Mouse (Mus musculus) heart, postnatal 10 days (tissue): ENCODE data around the gene Adprhl1. TPM values are rescaled to one million over a fixed set of nuclear protein-coding genes. Genes with fewer than 3 reads are reported as not detected.
A peak's percentile ranks its signal among the peaks of the same experiment; 100 is the strongest.

Source experiments
- DNase-seq, 2 experiments: peaks; one replicate each; pipeline ENCODE4 v3.0.0; 2021
- intact Hi-C: fragments of 180-260 bp; cut with DNase I; formaldehyde crosslinking; loops from one replicate; pipeline ENCODE4 v1.15.1; 2025
- total RNA-seq, 2 experiments: library from RNA; stranded (reverse); gene quantifications; 2 replicates each; pipeline ENCODE4 v1.2.3; 2021

Adprhl1 gene
- total RNA-seq, 2 experiments from 2014 or later: 418 to 470 TPM

DNA sequence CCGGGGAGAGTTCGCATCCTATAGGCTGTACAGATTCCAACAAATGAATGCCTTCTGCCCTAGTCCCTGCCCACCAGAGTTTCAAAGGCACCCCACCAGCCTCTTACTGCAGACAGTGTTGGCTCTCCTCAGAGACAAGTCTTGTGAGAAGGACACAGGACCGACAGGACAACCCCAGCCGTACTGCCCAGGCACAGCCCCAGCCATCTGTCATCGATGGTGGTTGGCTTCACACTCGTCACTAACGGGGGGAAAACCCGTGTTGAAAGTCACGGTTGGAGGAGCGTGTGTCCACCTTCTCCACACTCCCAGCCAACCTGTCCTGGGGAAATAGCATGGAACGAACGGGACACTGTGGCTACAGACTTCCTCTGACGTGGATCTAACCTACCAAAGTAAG, 19.2 kb downstream of the Adprhl1 start:
- DNase-seq: no peak
- intact Hi-C loops: no loop called here

DNA sequence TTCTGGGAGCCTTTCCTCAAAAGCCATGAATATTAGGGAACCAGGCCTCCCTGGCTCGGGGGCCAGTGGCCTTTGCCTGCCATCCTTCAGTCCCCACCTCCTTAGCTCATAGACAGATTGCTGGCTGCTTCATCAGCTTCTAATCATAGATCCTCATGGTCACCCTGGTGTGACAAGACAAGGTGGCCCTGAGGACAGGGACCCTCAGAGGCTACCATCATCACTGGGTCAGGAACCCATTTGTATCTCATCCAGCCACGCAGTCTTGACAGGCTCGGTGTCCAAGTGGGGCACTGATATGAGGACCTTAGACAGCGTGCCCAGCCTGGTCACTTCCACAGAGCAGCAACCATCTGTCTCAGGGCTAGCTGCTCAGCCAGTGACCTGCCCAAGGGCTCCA, 23.5 kb downstream of the Adprhl1 start:
- DNase-seq: no peak
- intact Hi-C loops: no loop called here

DNA sequence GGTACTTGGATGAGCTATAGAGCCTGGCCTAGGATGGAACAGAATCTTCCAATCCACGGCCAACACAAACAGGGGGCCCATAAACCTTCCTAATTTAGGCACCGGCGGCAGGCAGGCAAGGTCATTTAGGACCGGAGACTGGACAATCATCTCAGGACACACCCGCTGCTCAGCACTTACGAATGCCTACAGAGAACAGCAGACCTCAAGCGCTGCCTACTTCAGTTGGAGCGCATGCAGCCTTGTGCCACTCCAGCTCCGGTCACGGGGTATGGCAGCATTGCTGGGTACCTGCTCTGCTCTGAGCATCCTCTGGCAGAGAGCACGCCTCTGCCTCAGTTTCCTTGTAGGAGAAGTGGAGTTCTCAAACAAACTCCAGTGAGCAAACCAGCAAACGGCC, 24.2 kb downstream of the Adprhl1 start:
- intact Hi-C loops: no loop called here
- no peak for DNase-seq

DNA sequence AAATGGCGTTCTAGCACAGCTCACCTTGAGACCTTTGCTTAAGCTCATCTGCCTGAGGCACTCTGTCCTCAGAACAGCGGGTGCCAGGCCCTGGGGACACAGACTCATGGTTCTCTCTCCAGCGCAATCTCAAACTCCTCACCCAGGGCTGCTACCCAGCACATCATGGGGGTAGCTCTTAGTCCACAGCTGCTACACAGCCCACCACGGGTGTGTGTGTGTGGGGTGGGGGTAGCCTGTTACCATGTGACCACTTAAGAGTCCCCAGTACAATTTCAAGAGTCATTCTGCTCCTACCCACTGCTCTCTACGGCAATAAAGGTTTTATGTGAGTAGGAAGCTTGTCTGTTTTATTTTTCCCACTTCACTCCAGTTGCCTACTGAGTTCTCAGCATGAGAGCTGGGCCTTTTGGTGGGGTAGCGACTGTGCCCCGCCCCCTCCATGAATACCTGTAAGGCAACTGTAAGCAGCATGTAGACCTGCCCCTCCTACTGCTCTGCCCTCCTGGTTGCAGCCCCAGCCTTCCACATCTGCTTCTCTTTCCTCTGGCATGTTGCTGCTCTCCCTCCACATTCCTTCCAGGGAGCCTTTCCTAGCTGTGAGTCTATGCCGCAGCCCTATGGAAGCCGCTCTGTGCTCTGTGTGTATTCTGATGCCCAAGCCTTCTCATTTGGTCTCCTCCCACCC, 24.9 kb downstream of the Adprhl1 start:
- intact Hi-C loops: no loop called here
- no peak for DNase-seq

DNA sequence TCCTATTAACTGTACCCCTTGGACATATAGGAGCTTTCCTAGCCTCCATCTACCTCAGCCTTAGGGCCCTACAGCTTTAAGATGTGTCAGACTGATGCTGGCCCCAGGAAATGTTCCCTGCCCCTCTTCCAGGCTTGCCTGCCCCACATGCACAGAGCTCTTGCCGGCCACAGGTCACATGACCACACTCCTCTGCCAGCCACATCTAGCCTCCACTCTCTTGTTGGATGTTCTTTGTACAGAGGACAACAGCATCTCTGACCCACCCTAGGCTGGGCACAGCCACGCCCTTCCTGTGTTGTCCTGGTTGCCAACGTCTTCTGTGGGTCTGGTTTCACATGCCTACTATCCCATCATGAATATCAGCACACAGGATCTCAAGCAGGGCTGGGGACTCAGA, 26.8 kb downstream of the Adprhl1 start:
- no peak for DNase-seq
- intact Hi-C loops: no loop called here

DNA sequence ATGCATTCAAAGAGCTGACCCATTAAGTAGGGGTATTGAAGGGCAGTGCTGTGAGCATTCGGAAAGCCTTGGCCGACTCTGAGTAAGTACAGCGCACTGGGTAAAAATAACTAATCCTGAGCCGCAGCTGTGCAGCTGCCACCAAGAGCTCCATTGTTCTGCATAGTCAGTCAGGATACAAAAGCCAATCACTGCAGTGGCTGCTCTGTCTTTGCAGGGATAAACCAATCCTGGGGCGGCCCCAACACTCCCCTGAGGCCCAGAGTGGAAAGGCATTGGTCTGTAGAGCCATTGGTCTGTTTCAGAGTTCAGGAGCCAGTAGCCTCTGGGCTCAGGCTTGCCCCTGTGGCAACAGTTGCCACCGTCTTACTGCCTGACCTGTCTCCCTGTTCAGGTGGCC, 27.7 kb downstream of the Adprhl1 start:
- DNase-seq: peak in 1 of 2 experiments; percentile 53
- intact Hi-C loops: no loop called here

DNA sequence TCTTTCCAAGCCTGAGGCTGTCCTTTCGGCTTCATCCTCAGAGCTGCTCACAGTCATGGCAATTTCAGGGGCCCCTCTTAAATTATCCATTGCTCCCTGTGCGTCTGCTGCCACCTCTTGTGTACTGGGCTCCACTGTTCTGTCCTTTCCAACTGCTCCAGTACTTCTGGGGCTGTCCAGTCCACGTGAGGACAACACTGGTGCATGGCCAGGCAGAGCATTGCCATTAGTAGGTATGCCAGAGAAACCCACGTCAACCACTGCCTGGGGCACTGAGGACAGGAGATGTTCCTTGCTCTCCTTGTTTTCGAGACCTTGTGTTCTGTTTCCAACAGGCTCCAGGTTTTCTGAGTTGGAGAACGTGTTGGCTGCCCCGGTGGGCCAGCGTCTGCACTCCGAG, 29.5 kb downstream of the Adprhl1 start:
- no peak for DNase-seq
- intact Hi-C loops: no loop called here

DNA sequence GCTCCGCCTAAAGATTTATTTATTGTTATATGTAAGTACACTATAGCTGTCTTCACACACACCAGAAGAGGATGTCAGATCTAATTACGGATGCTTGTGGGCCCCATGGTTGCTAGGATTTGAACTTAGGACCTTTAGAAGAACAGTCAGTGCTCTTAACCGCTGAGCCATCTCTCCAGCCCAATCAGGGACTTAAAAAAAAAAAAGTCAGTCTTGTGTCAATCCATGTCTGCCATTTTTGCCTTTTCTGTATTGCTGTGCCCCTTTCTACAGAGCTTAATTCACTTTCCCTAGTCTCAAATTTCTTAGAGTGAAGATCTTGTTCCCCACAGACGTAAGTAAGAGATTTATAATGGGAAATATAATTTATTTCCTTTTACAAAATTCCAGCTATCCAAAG, 35.5 kb downstream of the Adprhl1 start:
- no peak for DNase-seq
- intact Hi-C loops: no loop called here

DNA sequence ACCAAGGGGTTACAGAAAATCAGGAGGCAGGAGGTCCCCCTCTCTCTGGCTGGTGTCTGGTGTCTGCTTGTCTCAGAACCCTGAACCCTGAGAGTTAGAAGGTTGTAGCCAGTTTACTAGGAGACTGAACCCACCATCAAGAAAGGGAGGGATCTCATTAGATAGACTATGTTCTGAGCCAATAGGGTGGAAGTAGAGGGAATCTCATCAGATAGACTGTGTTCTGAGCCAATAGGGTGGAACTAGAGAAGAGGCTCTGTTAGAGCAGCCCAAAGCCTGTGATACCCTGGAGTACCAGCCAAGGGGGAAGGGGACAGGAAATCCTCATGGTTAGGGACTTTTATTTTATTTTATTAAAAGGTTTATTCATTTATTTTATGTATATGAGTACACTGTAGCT, 36.0 kb downstream of the Adprhl1 start:
- intact Hi-C loops: no loop called here
- no peak for DNase-seq

DNA sequence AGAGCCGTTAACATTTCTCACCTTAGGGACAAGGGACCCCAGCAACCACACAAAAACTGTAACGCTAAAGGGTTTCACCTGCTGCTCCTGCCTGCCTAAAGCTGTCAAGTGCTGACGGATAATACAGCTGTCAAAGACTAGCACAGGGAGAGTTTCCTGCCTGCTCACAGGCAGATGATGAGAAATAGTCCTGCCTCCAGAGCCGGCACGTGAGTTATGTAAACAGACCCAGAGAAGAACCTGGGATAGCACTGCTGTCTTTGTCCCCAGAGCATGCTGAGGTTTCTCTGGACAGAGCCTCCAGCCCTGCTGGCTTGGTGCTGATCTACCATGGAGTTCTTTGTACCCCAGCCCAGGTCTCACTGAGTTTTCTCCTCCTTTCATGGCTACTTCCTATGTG, 36.9 kb downstream of the Adprhl1 start:
- intact Hi-C loops: no loop called here

DNA sequence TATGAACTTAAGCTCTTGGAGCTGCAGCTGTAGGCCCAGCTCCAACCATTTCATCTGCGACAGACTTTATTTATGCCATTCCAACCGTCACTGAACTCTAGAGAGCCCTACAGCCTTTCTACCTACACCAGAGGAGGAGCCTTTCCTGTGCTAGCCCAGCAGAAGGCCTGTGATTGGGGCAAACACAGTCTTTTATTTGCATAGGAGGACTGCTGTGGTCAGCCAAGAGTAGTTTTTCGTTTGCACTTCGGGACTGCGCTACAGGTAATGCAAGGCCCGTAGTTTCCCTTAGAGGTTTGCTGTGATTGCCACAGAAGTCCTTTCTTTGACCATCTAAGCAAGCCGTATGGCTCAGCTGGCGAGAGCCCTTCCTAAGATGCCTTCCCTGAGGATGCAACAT, 37.6 kb downstream of the Adprhl1 start:
- no peak for DNase-seq
- intact Hi-C loops: no loop called here

More for the DNA sequence above, 36.9 kb downstream of the Adprhl1 start:
- DNase-seq: no peak

DNA sequence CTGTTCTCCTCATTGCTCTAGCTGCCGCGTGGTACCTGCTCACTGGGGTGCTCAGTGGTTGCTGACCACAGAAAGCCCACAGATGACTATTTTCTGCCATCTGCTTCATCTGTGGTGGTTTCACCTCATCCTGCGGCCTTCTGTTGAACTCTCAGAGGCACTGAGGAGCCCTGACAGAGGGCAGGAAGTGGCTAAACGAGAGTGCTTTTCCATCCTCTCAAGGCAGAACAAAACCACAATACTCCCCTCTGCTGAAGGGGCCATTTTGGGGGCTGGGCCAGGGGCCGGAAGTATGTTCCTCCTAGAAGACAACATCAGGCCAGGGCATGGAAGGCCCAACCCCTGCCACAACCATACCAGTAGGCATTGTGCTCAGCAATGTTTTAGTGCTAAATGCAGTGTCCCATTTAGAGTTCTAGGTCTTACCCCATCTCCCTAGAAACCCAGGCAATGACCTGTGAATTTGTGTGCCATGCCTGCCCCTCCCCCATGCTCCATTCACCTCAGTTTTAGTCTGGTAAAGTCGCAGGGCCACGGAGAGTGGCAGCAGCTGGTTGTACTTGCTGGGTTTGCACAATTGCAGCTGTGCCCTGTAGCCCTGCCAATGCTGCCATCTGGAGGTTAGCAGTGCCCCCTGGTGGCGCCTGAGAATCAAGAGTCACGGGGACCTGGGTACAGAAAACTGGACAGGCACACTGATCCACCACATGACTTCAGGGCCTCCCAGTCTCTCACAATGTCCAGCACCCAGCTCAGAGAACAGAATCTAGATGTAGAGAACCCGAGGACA, 40.3 kb downstream of the Adprhl1 start:
- DNase-seq: peak; percentile 91 to 94
- intact Hi-C loops: loop anchor here (2.0 kb wide), 1 partner anchor 235 kb away; no protein-coding TSS in a partner anchor

DNA sequence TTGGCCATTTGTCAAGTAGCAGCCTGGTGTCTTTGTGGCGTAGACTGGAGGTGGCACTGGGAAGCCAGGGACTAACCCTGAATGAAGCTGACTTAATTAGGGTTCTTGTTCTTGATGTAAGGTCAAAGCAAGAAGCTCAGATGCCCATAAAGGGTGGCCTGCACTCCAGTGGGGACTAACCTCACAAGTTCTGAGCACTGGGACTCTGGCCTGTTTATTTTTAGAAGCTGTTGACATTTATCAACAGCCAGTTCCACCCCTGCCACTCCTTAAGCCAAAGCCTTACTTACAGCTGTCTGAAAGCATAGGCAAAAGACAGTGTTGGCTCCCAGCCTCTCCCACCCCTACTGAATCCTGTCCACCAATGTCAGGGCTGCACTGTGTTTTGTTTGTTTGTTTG, 44.2 kb downstream of the Adprhl1 start:
- intact Hi-C loops: no loop called here
- peak; percentile 68 to 74 for DNase-seq

DNA sequence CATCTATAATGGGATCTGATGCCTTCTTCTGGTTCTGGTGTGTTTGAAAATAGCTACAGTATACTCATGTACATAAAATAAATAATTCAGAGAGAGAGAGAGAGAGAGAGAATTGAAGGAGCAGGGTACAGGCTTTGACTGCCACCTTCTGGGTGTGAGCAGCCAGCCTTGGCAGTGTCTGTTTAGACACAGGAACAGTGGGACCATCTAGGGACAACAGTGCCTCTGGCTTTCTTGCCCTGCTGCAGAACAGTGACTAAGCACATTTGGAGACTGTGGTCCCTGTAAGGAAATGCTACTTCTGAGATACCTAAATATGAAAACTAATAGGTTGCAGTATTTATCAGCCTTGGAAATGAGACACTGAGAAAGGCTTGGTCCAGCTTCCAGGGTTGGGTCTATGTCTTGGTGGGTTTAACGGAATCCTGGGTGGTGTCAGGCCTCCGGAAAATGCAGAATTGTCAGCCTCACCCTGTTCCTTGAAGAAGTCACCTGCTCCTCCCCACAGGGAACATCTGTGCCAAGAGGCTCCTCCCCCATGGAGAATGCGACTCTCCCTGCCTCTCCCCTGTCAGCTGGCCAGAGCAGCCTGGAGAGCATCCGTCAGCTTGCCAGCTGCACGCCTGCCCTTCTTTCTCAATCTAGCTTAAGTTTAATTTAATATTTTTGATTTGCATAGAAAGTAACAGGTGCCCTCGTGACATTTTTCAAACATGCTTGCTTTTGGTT, 45.2 kb downstream of the Adprhl1 start:
- peak; percentile 75 to 77 for DNase-seq
- intact Hi-C loops: no loop called here

DNA sequence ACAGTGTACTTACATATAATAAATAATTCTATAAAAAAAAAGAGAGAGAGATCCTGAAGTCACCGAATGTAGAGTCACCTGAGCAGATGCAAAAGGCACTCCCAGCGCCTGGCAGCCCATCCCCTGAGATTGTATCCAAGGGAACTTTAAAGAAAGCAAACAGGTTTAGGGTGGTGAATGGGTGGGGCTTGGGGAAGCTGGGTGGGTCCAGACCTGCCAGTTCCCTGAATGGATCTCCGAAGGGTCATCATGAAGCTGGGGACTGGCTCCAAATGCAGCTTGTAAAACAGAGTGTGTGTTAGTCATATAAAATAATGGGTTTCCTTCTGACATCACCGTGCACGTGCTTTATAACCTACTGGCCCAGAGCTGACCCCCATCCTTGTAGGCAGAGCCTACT, 47.7 kb downstream of the Adprhl1 start:
- intact Hi-C loops: no loop called here
- no peak for DNase-seq

DNA sequence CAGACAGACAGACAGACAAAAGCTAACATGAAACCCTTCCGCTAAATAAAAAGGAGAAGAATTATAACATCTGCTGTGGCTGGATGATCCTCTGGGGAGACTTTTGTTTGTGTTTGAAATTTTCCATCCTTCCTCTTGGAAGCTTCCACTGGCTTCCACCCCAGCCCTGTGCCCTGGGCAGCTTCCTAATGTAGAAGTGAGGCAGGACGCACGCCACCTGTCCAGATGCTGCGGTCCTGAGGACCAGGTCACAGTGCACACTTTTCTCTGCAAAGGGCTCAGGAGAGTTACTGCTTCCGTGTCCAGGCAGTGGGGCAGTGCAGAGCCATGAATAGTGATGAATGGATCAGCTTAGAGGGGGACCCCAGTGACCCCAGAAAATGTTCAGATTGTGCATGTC, 48.7 kb downstream of the Adprhl1 start:
- intact Hi-C loops: no loop called here

DNA sequence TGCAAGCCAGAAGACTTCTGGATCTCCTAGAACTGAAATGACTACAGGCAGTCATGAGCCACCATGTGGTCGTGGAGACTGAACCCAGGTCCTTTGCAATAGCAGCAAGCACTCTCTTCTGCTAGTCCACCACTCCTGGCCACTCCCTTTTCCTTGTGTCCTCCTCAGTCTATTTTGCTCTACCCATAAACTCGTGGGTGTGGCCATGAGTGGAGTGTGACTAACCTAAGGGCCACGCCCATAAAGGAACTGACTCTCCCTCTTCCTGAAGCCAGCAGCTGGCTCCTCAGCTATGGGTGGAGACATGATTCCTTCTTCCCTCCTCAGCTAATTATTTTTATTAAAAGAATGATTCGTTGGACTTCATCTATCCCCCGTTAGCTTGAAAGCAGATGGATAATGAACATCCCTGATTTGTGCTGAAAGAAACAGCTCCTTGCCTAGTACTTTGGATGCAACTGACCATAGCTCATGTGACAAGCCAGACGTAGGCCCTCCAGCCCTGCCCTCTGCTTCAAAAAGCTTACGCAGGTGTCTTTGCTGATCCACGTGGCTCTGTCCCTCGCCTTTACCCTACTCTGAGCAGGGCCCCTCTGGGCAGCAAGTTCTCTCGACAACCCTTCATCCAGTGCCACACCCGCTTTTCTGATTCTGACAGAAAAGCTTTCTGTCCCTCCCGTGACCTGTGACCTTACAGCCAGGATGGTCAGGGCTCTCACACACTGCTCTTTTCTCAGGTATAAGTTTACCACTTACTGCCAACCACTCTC, 49.4 kb downstream of the Adprhl1 start:
- intact Hi-C loops: no loop called here
- no peak for DNase-seq

More for the DNA sequence above, 48.7 kb downstream of the Adprhl1 start:
- DNase-seq: no peak

DNA sequence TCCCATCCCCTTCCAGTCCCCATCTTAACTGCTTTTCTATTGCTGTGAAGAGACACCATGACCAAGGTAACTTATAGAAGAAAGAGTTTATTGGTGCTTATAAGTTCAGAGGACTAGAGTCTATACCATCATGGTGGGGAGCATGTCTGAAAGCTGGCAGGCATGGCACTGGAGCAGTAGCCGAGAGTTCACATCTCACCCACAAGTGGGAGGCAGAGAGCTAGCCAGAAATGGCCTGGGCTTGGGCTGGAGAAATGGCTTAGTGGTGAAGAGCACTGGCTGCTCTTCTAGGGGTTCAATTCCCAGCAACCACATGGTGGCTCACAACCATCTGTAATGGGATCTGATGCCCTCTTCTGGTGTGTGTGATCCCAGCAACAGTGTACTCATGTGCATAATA, 50.5 kb downstream of the Adprhl1 start:
- DNase-seq: no peak
- intact Hi-C loops: no loop called here

DNA sequence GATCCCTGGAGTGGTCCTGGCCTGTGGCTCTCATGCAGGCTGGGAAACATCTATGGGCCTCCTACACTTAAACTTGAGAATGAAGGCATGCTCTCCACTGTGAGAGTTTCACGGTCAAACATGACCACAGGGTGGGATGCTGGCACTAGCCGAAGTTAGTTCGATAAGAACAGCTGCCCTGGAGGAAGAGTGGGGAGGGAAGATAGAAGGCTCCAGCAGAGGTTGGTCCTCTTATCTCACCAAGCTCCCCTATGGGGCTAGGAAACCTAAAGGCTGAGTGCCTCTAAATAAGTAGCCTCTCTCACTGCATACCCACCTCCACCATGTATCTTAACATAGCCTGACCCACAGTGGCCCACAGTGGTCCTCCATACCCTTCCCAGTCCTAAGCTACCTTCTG, 51.2 kb downstream of the Adprhl1 start:
- no peak for DNase-seq
- intact Hi-C loops: no loop called here

DNA sequence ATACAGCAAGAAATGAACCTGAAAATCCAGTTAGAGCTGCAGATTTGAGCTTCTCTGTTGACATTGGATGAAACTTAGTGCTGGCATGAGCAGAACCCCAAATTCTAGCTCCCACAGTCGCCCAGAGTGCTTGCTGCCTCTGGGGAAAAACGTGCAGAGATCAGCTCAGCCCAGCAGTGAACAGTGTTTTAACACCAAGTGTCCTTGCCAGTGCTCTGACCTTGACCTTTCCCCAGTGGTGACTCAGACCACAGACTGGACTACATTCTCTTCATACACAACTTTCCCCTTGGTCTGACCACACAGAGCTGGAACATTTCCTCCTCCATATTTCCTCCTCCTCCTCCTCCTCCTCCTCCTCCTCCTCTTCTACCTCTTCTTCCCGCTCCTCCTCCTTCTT, 51.9 kb downstream of the Adprhl1 start:
- DNase-seq: no peak
- intact Hi-C loops: no loop called here

DNA sequence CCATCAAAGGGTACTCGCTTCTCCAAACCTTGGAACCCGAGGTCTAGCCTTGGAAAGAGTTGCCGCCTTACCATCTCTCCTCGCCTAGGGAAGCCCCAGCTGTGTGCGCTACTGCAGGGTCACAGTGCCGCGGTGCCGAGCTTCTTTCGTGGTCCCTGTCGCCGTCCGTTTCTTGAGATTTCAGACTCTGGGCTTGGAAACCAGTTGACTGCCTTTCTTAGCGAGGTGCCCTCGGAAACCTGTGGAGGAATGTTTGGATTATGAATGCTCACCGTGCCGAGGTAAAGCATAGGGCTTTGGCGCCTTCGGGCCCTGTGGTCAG, 53.0 kb downstream of the Adprhl1 start:
- DNase-seq: no peak
- intact Hi-C loops: no loop called here
